Mouse (Mus musculus) 3134 (cell line): ENCODE data around the gene Lyrm4.

Experiments used
- DNase-seq: peaks from one replicate; pipeline ENCODE4 v3.0.0-alpha.2; 2011; ENCODE audit warnings: low spot score; ENCODE audit not compliant: insufficient read length; ENCODE audit errors: extremely low read depth

The Lyrm4 gene

DNA sequence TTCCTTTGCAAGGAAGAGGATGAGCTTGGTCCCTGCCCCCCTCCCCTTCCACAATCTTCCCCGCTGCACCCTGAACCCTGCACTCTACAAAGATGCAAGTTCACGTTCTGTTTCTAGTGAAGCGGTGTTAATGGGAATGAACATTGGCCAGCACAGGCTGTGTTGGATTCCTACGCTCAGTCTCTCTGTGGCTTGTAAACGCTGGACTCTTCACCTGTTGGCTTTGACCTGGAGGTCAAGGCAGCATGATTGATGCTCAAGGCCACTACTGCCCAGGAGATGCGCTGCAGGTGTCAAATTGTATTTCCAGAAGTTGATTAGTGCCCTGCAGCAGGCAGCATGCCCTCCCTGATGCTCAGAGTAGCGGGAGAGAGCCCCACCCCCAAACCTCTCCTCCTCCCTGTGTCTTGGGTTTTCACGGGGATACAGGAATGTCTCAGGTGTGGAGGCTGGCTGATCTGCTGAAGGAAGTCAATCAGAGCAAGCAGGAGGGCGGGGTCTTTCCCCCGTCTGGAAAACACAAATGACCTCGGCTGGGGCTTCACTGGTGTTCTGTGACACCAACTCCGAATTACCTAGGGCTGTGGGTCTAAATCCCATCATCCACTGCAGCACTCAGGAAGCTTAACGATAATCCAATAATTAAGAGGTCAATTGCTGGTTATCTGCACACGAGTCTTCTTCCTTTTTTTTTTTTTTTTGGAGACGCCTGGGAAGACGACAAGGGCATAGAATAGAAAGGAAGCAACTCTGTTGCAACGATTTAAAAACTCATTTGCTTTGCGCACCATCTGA lies 177.3 kb downstream of the Lyrm4 start:
- DNase-seq: no peak

DNA sequence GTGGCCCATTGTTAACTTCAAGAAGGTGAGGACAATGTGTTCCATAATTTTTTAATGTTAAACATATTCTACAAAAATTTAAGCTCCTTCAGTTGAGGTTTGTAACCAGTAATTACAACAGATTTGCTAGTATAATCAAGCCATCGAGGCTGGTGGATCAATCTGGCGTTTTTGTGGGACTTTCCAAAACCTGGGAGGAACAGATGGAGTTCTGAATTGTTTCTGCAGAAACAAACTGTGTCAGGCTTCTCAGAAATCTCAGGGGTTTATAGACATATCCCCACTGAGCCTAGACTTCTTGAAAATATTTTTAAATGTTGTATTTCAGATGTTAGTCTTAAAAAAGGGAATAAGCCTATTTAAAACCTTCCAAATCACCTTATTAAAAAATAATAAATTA lies 179.3 kb downstream of the Lyrm4 start:
- no peak for DNase-seq
